Mouse (Mus musculus) heart, adult 2 months (tissue): ENCODE measurements around the gene Hist1h4j. TPM values are rescaled to one million over a fixed set of nuclear protein-coding genes. Genes with fewer than 3 reads are reported as not detected.
"Not testable (repeated sequence)": the region's sequence is repeated elsewhere in the genome, so short reads cannot be mapped to it uniquely, and the experiment has no call there.

ENCODE experiments used
- DNase-seq, 2 experiments: peaks; one replicate each; pipeline ENCODE4 v3.0.0; 2021
- H3K27ac ChIP-seq: fragments of 200-600 bp; 2 replicates; pipeline ENCODE4 v1.8.1; 2022
- H3K27me3 ChIP-seq: fragments of 200-500 bp; 2 replicates; pipeline ENCODE4 v1.6.1; 2012; ENCODE audit warnings: mild to moderate bottlenecking, low read length, inconsistent platforms, mixed read lengths; ENCODE audit not compliant: control insufficient read depth, insufficient read depth
- H3K36me3 ChIP-seq: fragments of 200-500 bp; 2 replicates; pipeline ENCODE4 v1.6.1; 2012; ENCODE audit warnings: low read length, inconsistent platforms; ENCODE audit not compliant: control insufficient read depth, insufficient read depth
- H3K4me1 ChIP-seq: fragments of 200-500 bp; 2 replicates; pipeline ENCODE4 v1.6.1; 2011; ENCODE audit warnings: low read length; ENCODE audit not compliant: control insufficient read depth, insufficient read depth
- H3K4me3 ChIP-seq: fragments of 200-600 bp; 2 replicates; pipeline ENCODE4 v1.8.1; 2022
- H3K79me2 ChIP-seq: fragments of 200-500 bp; replicated peaks from 2 replicates; pipeline ENCODE4 v1.6.1; 2012; ENCODE audit warnings: mild to moderate bottlenecking, inconsistent platforms, low read length, moderate library complexity, mixed read lengths; ENCODE audit not compliant: control insufficient read depth, insufficient read depth
- H3K9ac ChIP-seq: fragments of 200-500 bp; 2 replicates; pipeline ENCODE4 v1.6.1; 2012; ENCODE audit warnings: low read depth, mild to moderate bottlenecking, control low read depth, inconsistent platforms, low read length, mixed read lengths
- CTCF ChIP-seq: fragments of 200-600 bp; IDR thresholded peaks from 2 replicates; pipeline ENCODE4 v1.8.1; 2022; ENCODE audit warnings: antibody characterized with exemption, mild to moderate bottlenecking, moderate library complexity
- EP300 ChIP-seq: fragments of 200-500 bp; IDR thresholded peaks from 2 replicates; pipeline ENCODE4 v1.6.1; 2011; ENCODE audit warnings: low read depth, low read length, control low read depth; ENCODE audit not compliant: insufficient read depth
- POLR2A ChIP-seq: fragments of 200-500 bp; IDR thresholded peaks from 2 replicates; pipeline ENCODE4 v1.6.1; 2011; ENCODE audit warnings: mild to moderate bottlenecking, low read depth, low read length, control low read depth; ENCODE audit not compliant: insufficient read depth
- WGBS: fragments of 180-500 bp; shearing (Covaris S2); methylation state at CpG from one replicate; pipeline ENCODE4 v1.1.7; 2018; 5-methylcytosine and 5-hydroxymethylcytosine counted together
- intact Hi-C: fragments of 180-260 bp; cut with DNase I; formaldehyde crosslinking; loops from one replicate; pipeline ENCODE4 v1.15.1; 2025
- polyA plus RNA-seq: library from polyadenylated mRNA; depleted of rRNA; stranded (reverse); fragments of >200 nt; gene quantifications from 2 replicates; pipeline ENCODE4 v1.2.3, GENCODE M21; 2012
- total RNA-seq, 2 experiments: library from RNA; stranded (reverse); gene quantifications; 2 replicates each; pipeline ENCODE4 v1.2.3; 2021

Gene Hist1h4j
- total and polyA plus RNA-seq, 3 experiments: 1.8 to 3.2 TPM; not detected in 1

DNA sequence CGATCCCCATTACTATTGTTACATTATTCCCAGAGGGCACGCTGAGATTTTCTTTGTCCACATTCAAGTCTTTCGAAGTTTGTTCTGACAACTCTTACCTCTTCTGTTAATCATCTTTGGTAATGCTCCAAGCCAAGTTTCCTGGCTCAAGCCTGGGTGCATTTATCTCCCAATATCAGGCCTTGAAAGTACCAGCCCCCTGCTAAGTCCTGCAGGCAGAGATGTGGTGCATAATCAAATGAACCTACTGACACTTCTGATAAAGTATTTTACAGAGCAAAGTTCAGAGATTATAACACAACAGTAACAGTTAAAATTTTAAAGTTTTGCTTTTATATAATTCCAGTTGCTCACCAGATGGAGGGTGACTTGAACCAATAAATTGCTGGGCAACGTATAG is 23.2 kb upstream of the Hist1h4j start:
- TF ChIP-seq CTCF (no peak), POLR2A (no peak), EP300 (no peak)
- Histone ChIP-seq H3K36me3 (no peaks in the 10 kb centered on the region), H3K27ac (no peak overlapping the region), H3K27me3 (no peaks in the 10 kb centered on the region), H3K4me1 (no peaks in the 10 kb centered on the region), H3K9ac (no peak overlapping the region), H3K4me3 (peak overlapping the region; percentile 74; the same call in 1 of the 2 replicates), H3K79me2 (no peaks in the 10 kb centered on the region)
- intact Hi-C loops: loop anchor here (1.0 to 10.0 kb wide), 8 partner anchors 23 to 1983 kb away; partner anchors contain the start of genes Hist1h1t, Hist1h4c and Hist1h4d
- DNase-seq: no peak
- WGBS: 43% methylated on average over 4 of the region's 4 CpGs

- no peaks in the 10 kb centered on the region for H3K79me2 ChIP-seq
- peak; percentile 55 to 62 for DNase-seq
- intact Hi-C loops: loop anchor here (1.0 to 10.0 kb wide), 7 partner anchors 20 to 1980 kb away; partner anchors contain the start of genes Hist1h1t, Hist1h4c and Hist1h4d
- no peaks in the 10 kb centered on the region for H3K27me3 ChIP-seq
- WGBS: under 1% methylated on average over 7 of the region's 7 CpGs
- no peak overlapping the region for H3K9ac ChIP-seq
- TF ChIP-seq POLR2A (no peak), CTCF (peak; percentile 96)
- peaks cover 1% of the 10 kb centered on the region for H3K4me1 ChIP-seq
- H3K27ac ChIP-seq: no peak overlapping the region
- H3K36me3 ChIP-seq: peaks cover 2% of the 10 kb centered on the region; the same call in 1 of the 2 replicates
- peak overlapping the region; percentile 8; the same call in 1 of the 2 replicates for H3K4me3 ChIP-seq
Observed at GRCm38 (mm10) chr13:21714725-21715124, 20.1 kb upstream of the Hist1h4j start.

GRCm38 (mm10) chr13:21715131-21715863 is 19.6 kb upstream of the Hist1h4j start:
- intact Hi-C loops: loop anchor here (1.0 to 10.0 kb wide), 6 partner anchors 19 to 1980 kb away; partner anchors contain the start of genes Hist1h1t, Hist1h4c and Hist1h4d
- Histone ChIP-seq H3K4me1 (peaks cover 1% of the 10 kb centered on the region), H3K79me2 (no peaks in the 10 kb centered on the region), H3K4me3 (peak overlapping the region; percentile 54), H3K27me3 (no peaks in the 10 kb centered on the region), H3K36me3 (peaks cover 2% of the 10 kb centered on the region; the same call in 1 of the 2 replicates), H3K27ac (no peak overlapping the region; the same call in 1 of the 2 replicates), H3K9ac (no peak overlapping the region; the same call in none of the 2 replicates)
- DNase-seq: no peak
- TF ChIP-seq CTCF (no peak), POLR2A (no peak), EP300 (no peak)
- WGBS: under 1% methylated on average over 22 of the region's 22 CpGs

- H3K79me2 ChIP-seq, H3K27me3 ChIP-seq, H3K36me3 ChIP-seq, H3K4me1 ChIP-seq: not testable (repeated sequence)
- Histone ChIP-seq H3K27ac (peak within 1 kb of the TSS; percentile 65), H3K9ac (peak within 1 kb of the TSS; percentile 69), H3K4me3 (peak within 1 kb of the TSS; percentile 54)
- intact Hi-C loops: loop anchor here (1.0 to 10.0 kb wide), 7 partner anchors 18 to 1979 kb away; partner anchors contain the start of genes Hist1h1t, Hist1h4c, Hist1h4d and Hist1h4i
- under 1% methylated on average over 36 of the region's 50 CpGs for WGBS
- peak; percentile 88 for TF ChIP-seq POLR2A
- DNase-seq: peak; percentile 71 to 81
Observed at GRCm38 (mm10) chr13:21715864-21716539, 18.9 kb upstream of the Hist1h4j start, which contains the start of the genes Hist1h2bl and Hist1h2ai. Hist1h2bl (minus strand) TSS chr13:21716143. Hist1h2ai (plus strand) TSS chr13:21716422.

DNA sequence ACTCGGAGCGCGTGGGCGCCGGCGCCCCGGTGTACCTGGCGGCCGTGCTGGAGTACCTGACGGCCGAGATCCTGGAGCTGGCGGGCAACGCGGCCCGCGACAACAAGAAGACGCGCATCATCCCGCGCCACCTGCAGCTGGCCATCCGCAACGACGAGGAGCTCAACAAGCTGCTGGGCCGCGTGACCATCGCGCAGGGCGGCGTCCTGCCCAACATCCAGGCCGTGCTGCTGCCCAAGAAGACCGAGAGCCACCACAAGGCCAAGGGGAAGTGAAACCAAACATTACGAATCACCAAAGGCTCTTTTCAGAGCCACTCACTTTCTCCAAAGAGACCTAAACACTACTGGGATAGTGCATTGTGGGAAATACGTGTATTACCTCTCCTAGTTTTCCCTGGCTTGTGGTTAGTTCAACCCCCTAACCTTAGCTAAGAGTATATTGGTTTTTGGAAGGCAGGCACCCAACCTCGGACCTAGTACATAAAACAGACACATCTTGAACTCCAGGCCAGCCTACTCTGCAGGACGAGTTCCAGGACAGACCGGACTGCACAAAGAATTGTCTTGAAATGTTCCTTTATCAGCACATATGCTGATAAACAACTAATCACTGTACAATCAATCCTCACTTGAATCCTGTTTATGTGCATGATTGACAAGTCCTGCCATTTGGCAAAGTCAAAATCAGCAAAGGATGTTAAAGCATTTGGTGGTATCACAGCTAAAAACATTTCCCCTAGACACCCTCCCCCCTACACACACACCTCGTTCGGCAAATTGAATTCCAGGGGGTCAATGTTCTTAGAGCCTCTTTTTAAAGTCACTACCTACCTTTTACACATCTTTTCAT is 18.1 kb upstream of the Hist1h4j start:
- peak in 1 of 2 experiments; percentile 30 for DNase-seq
- peak overlapping the region; percentile 69 for H3K9ac ChIP-seq
- not testable (repeated sequence) for H3K36me3 ChIP-seq, H3K79me2 ChIP-seq, H3K27me3 ChIP-seq, H3K4me1 ChIP-seq
- WGBS: 2% methylated on average over 15 of the region's 38 CpGs
- intact Hi-C loops: loop anchor here (2.0 to 10.0 kb wide), 5 partner anchors 198 to 1978 kb away; partner anchors contain the start of genes Hist1h1t, Hist1h4c, Hist1h4d and Hist1h4i
- peak overlapping the region; percentile 42 for H3K27ac ChIP-seq
- H3K4me3 ChIP-seq: peak overlapping the region; percentile 54
